Mouse (Mus musculus): Measurements from ENCODE around the gene Lars2. TPM values are rescaled to one million over a fixed set of nuclear protein-coding genes. Genes with fewer than 3 reads are reported as not detected.

Gene Lars2
- polyA plus RNA-seq (2012; rRNA removed), result 41.6 and 44.1 TPM in 2 replicates

GRCm38 (mm10) chr9:123366708-123367385 is at the start of gene Lars2:
Lars2 (plus strand) TSS chr9:123366927.

GRCm38 (mm10) chr9:123478586-123479195 is 112.0 kb downstream of the Lars2 start, which contains the start of gene Limd1:
Limd1 (plus strand) TSS chr9:123478706.

Other genes with a start within 250 kb of the Lars2 start
- 89.9 and 107 TPM in 2 replicates for gene Clec3b, start 216.0 kb upstream of the Lars2 start, polyA plus RNA-seq (2012; rRNA removed)
- 9.1 and 9.4 TPM in 2 replicates for gene Cdcp1, start 150.9 kb upstream of the Lars2 start, polyA plus RNA-seq (2012; rRNA removed)
- gene Tmem158, start 106.2 kb upstream of the Lars2 start, polyA plus RNA-seq (2012; rRNA removed), result 85.7 and 178 TPM in 2 replicates
- 48.8 and 65.1 TPM in 2 replicates for gene Limd1, start 111.8 kb downstream of the Lars2 start, polyA plus RNA-seq (2012; rRNA removed)
- gene Sacm1l, start 162.8 kb downstream of the Lars2 start, polyA plus RNA-seq (2012; rRNA removed), result 3.0 and 3.8 TPM in 2 replicates